Mouse (Mus musculus): ENCODE measurements around the gene Nol7.

Gene Nol7

DNA sequence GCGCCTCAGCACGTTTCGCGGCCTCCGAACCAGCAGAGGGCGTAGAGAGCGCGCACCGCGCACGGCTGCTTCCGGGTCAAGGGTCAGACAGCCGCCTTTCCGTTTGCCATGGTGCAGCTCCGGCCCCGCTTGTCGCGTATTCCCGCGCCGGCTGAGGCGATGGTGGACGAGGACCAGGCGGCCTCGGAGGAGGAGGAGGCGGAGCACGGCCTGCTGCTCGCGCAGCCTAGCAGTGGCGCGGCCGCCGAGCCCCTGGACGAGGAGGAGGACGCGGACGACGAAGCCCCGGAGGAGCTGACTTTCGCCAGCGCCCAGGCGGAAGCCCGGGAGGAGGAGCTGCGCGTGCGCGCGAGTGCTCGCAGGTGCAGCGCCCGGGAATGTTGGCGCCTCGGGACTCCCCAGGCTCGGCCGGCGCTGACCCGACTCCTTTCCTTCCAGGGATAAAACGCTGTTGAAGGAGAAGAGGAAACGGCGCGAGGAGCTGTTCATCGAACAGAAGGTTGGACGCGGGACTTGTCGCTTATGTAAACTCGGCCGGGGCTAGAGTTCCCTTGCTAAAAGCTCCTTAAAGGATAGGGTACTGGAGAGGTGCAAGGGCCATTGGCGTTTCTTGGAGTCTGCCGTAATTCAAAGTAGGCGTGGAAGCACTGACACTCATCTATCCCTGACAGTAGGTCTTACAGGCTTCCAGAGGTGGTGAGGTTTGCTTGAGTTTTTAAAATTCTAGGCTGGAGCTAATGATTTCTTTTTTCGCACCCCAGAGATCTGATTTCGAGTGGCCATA is at the start of gene Nol7:
Gene Nol7 (plus strand): TSS at position 94 of the 784 bp plus-strand sequence.
- in situ Hi-C loops (cut with MseI, MboI) = no loop called here

DNA sequence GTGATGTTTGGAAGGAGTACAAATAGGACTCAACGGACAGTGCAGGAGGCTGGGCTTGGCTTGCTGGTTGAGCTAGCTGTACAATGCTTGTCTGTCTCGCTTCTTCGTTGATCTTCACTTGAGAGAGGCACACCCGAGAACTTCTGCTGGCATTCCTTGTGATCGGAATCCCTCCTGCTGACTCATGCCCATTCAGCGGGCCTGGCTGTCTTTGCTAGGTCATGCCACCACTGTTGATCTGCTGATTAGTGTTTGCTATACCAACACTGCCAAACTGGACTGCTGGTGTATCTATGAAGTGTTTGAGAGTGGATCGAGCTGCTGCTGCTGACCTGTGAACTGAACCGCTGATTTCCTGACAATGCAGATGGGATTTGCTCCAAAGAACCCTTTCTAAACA is 48.8 kb upstream of the Nol7 start:
- in situ Hi-C loops (cut with MseI, MboI) = no loop called here

DNA sequence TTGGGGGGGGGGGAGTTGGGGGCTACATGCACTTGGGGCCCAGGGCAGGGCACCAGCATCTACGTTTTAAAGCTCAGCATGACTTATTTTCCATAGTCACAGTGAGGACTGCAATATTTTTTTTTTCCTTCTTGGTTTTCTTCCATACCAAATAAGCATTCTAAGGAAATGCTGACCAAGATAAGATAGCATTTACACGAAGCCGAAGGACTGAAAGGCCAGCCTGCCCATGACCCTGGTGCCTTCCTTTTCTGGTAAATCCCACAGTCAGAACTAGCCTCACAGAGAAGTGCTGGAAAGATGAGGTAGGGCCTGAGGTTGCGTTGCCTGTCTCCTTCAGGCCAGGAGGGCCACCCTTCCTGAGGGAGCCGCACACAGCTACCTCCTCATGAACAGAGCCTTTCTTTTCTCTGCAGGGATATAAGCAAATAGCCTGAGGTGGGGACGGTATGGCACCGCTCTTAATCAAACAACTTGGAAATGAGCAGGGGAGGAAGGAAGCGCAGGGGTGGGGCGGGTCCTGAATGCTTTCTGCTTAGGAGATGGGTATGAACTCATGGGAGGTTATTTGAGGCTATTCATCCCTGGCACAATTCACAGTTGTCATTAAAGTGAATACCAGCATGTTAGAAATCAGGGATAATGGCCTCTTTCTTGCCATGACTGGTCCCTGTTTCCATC is 47.6 kb upstream of the Nol7 start:
- in situ Hi-C loops (cut with MseI, MboI) = no loop called here

DNA sequence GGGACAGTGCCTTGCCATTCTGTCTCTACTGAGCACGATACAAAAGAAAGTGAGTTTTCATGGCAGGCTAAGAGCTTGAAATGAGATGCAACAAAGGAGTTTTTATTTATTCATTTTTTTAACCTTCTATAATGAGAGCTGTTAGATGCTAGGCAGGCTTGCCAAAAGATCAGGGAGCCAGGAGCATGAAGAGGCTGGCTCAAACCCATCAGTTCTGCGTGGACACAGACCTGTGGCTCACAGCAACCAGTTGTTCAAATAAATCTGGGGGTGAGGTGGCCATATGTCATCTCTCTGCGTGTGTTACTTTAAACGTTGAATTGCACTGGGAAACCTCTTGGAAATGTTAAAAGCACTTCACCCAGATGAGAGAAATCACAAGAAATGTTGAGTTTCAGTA is 44.8 kb upstream of the Nol7 start:
- in situ Hi-C loops (cut with MseI, MboI) = no loop called here

DNA sequence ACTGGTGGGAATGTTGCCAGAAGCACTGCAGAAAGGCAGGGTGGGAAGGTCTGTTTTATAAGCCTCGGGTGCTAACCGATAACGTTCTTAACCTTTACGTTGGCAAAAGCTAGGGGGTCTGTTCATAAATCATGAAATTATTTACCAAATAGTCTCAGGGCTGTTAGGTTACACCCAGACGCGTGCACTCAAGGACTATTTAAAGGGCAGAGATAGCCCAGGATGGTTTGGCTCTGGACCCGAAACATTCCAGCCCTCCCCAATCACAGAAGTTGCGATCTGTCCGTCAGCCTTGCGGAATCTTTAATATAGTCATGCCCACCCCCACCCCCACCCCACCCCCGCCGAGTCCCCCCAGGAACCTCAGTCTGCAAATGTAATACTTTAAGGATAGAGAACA is 43.8 kb upstream of the Nol7 start:
- in situ Hi-C loops (cut with MseI, MboI) = no loop called here

DNA sequence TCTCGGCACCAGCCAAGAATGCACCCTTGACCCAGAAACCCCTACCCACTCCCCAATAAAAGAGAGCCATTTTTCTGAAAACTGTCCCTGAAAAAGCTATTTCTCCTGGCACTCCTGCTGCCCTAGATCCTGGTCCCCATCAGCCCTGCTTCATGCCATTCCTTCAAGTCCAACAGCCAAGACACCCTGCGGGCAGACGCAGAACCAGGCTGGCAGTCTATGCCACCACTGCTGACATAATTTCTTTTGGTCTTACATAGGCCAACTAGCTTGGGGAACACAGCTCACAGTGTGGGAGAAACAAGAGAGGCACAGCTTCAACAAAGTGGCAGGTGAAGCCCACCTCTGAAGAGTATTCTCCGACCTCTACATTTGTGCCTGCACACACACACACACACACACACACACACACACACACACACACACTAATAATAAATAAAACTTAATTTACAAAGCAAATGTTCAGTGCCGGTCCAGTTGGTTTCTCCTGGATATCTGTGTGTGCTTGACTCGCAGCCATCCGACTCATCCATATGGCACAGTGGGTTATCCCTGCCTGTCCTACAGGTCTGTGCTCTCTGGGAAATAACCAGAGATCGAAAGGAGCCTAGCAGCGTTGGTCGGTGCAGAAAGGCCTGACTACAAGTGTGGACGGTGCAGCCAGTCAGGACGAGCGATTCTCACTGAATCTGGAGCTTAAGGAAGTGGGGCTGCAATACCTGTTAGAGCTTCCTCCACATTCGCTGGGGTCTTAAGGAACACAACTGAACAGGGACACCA is 41.7 kb upstream of the Nol7 start:
- in situ Hi-C loops (cut with MseI, MboI) = no loop called here

DNA sequence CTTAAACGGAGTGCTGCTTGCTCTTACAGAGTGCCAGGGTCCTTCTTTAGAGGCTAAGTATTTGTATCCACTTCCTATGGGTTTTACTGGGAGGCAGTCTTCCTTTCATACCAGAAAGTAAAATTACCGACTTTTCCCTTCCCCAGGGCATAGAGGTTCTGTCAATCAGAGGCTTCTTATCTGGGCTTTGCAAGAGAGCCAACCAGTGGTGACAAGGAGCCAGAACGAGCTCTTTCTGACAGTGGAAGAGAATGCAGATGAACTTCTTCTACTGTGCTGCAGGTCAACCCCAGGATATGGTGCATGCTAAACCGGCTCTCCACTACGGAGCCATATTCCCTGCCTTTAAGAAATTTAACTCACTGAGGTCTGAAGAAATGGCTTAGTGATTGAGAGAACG is 37.7 kb upstream of the Nol7 start:
- in situ Hi-C loops (cut with MseI, MboI) = no loop called here

DNA sequence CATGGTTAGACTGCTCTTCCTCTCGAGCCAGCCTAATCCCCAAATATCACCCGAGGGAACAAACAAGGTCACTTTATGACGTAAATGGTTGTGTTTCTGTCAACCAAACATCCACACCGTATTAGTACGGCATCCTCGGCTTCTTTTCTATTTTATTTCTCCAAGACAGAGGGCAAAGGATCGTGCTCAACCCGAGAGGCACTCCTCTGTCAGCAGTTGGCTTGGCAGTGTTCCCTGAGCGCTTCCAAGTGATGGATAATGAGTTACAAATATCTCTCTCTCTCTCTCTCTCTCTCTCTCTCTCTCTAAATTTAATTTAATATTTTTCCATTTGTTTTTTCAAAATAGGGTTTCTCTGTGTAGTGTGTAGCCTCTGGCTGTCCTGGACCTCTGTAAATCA is 35.8 kb upstream of the Nol7 start:
- in situ Hi-C loops (cut with MseI, MboI) = no loop called here

DNA sequence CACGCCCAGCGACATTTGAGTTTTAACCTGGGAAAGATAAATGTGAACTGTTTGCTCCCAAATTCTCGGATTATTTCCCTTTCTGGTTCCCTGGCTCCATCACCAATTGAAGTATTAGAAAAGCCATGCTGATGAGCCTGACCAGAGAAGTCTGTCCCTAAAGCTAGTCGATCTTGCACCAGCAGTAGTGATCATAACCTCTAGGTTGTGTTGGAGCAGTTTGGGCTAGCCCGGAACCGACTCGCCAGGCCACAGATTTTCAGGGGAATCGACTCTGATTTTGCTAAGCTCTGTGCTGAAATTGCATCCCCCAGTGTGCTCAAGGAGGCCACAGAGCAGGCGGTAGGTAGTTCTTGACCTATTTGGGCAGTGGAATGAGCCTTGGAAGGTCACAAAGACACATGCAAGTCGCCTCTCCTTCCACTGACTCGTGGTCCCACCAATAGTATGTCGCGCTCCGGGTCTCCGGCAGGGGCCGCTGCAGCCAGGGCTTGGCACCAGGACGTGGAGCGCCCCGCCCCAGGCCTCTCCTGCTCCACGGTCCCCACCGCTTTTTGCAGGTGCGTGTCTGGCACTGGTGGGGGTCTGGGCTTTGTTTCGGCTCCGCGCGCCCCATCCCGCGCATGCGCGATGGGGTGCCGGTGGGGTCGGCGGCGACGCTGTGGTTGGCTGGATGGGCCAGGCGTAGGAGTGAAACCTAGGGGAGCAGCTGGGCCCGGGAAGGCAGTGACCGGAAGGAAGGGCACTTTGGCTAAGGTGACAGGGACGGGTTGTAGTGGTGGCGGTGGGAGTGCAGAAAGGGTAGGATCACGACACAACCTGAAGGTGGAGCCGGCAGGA is 33.0 kb upstream of the Nol7 start, which contains the start of gene Sirt5:
Gene Sirt5 (plus strand): TSS at position 512 of the 840 bp plus-strand sequence.
- in situ Hi-C loops (cut with MseI, MboI) = no loop called here

DNA sequence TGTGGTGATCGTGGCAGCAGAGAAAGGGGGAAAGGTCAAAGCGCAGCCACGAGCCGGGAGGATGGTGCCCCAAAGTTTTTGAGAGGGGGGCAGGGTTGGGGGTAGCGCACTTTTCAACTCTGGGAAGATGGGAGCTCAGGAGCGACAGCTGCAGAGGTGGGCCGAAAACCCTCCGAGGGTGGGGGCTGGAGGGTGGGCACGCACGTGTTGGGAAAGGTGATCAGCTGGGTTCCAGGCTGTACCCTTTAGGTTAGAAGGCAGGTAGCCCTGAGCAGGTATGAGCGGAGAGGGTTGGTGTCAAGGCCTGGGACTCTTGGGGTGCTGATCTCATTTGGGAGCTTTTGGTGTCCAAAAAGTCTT is 32.4 kb upstream of the Nol7 start:
- in situ Hi-C loops (cut with MseI, MboI) = no loop called here

DNA sequence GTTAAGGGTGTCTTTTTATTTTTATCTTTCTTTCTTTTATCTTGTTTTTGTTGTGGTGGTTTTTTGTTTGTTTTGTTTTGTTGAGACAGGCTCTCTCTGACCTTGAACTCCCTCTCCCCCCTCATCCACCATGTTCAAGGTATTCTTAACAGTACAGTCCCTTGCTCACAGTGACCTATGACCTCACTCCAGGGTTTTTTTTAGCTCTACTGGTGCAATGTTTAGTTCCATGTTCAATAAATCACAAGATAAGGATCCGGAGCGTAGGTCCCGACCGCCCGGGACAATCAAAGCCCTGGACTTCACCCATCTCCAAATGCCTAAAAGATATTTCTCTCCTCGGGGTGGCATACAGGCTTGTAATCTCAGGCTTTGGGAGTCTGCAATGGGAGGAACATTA is 28.1 kb upstream of the Nol7 start:
- in situ Hi-C loops (cut with MseI, MboI) = no loop called here

DNA sequence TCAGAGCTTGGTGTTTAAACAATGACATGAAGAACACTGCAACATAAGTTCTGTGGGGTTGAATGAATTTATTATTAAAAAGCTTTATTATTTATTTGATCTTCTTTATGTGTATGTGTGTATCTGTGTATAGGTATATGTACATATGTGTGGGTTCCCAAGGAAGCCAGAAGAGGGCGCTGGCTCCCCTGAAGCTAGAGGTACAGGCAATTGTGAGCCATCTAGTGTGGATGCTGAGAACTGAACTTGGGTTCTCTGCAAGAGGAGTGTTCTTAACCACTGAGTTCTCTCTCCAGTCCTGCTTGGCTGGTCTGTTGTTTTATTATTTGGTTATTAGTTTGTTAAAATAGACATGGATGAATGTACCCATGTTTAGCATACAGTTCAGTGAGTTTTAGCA is 25.3 kb upstream of the Nol7 start:
- in situ Hi-C loops (cut with MseI, MboI) = no loop called here

DNA sequence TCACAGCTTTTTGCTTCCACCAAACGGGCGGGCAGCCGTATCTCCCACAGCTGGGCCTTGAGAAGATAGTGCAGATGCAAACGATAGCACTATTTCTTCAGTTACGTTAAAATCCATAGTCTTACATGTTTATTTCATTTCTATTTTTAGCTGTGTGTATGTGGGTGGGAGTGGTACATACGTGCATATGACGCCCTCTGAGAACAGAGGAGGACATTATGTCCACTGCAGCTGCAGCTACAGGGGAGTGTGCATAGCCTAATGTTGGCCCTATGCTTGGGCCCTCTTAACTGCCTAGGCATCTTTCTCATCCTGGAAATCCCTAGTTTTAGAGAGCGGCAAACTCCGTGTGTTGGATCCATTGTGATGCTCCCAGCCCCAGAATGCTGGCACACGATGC is 24.0 kb upstream of the Nol7 start:
- in situ Hi-C loops (cut with MseI, MboI) = no loop called here

DNA sequence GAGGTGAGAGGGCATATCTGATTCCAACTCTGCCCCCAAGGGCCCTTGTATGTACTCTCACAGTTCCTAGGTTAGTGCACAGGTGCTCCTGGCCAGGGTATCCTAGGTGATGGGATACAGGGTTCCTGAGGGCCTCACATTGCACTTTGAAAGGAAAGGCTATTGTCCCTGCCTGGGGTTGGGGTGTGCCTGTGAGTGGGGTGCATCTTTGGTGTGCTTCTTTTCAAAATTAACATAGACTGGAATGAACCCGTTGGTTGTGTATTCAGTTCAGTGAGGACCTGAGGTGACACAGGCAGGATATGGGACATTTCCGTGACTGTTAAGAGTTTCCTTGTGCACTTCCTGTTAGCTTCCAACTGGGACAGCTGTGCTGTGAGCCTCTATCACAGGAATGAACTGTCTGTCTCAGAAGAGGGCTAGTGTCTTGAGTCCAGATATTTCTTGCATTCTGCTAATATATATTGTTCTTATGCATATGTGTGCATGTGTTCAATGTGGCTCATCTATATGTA is 23.2 kb upstream of the Nol7 start:
- in situ Hi-C loops (cut with MseI, MboI) = no loop called here

DNA sequence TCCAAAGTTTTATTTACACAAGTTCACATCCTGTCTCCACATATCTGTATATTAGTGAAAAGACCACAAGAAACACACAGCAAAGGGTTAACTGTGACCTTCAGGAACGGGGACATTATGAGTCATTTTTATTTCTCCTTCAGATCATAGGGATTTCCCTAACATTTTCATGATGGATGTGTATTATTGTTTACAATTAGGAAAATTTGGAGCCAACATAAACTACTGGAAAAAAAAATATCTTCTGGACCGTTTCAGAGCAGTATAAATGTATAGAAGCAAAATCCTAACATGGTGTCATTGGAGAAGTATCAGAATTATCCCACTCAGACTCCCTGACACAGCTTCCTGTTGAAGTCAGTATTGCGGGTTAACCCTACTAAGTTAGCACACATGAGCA is 18.2 kb upstream of the Nol7 start:
- in situ Hi-C loops (cut with MseI, MboI) = no loop called here

DNA sequence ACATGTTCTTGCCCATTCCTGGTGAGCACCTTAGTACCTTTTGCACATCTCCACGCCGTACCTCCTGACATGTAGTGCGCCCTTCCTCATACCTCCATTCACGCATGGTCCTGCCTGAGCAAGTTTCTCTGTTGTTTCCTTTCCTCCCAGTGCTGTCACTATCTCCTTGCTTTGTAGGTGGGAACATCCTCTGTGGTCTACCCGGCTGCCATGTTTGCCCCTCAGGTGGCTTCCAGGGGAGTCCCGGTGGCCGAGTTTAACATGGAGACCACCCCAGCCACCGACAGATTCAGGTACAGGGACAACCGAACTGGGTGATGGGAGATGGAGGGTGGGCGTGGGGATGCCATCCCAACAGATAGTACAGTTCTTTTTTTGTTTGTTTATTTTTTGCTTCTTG is 12.9 kb upstream of the Nol7 start:
- in situ Hi-C loops (cut with MseI, MboI) = no loop called here

DNA sequence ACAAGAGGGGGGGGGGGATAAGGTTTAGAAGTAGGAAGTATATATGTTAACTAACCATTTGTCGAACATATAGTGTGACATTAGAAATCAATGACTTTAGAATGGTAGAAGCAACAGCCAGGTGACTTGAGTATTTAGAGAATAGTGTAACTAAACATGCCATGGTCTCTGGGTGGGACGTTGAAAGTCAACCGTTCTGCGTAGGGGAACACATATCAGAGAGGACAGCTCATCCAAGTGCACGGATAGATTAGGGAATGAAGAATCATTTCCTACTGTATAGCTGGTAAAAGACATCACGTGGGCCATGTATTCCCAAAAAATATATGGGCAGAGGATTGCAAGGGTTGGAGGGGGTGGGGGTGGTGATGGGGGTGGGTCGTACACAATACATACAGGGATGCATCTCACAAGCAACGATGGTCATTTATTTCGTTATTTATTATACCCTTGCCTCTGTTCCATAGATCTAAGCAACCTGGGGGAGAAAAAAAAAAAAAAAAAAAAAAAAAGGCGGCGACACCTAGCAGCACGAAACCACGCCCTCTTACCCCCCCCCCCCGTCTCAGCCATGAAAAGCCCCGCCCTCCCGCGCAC is 392 bp upstream of the Nol7 start:
- in situ Hi-C loops (cut with MseI, MboI) = no loop called here

DNA sequence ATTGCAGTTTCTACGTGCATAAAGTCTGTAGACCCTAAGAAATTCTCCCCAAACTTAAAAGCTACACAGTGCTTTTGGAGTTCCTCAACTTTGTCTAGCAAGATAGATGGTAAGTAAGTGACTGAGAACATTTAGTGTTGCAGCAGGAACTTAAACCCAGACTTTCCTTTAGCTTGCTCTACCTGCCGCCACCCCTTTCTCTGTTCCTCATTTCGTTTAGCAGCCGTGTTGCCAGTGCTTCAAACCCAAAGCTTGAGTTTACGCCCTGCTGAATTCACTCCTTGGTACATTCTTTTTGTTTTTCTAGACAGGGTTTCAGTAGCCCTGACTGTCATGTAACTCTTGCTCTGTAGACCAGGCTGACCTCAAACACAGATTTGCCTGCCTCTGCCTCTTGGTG is 1.4 kb downstream of the Nol7 start:
- in situ Hi-C loops (cut with MseI, MboI) = no loop called here

DNA sequence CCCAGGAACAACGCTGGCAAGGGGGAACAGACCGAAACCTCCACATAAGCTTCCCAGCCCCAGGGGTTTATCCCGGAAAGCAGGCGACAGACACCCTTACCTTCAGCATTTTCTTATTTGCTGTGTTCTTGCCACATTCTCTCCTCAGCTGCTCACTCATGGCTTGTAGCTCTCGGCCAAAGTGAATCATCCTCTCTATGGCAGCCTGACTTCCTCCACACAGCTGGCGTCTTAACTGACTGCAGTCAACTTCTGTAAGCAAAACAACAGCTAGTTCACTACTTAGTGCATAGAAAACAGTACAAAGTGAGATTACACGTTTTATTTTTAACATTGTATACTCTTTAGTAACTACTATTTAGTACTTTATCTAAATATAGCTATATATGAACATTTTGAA is 14.1 kb downstream of the Nol7 start:
- in situ Hi-C loops (cut with MseI, MboI) = no loop called here

DNA sequence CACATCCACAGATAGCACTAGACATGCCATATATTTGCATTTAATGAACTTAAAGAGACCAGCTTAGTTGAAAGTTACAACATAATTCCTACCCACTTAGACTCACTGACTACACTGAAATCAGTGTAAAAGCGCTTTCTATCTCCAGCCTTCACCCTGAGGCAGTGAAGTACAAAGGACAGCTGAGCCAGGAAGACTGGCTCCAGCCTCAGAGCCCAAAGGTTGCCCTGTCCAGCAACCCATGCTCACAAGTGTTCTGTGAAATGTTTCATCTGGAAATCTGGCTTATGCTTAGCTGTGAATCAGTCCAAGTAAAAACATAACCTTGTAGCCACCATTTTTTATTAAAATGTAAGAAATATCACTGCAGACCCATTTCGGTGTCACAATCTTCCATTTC is 15.4 kb downstream of the Nol7 start:
- in situ Hi-C loops (cut with MseI, MboI) = no loop called here

DNA sequence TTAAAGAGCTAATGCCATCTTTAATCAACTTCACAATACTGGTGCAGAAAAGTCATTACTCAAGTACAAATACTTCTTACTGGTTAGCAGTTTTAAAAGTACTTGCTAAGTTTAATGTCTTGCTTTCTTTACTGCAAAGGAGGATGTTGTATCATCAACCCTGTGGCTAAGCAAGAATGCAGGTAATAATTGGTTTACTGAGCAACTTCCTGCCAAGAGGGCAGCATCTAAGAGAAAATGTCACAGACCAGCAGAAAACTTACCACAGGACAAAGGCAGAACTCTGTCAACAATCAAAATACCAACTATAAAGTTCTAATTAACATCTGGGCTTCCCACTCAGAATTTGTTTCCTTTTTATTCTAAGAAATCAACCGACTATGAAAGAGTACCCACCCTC is 17.1 kb downstream of the Nol7 start:
- in situ Hi-C loops (cut with MseI, MboI) = no loop called here

Measured in mouse trophoblast stem cell (cell line).